Mouse (Mus musculus): ENCODE measurements around the gene Gm16253. TPM values are rescaled to one million over a fixed set of nuclear protein-coding genes. Genes with fewer than 3 reads are reported as not detected.
"Not testable (repeated sequence)": the region's sequence is repeated elsewhere in the genome, so short reads cannot be mapped to it uniquely, and the experiment has no call there.

The Gm16253 gene
- polyA plus RNA-seq, 1 experiment from 2014 or later, result 1.8 TPM

DNA sequence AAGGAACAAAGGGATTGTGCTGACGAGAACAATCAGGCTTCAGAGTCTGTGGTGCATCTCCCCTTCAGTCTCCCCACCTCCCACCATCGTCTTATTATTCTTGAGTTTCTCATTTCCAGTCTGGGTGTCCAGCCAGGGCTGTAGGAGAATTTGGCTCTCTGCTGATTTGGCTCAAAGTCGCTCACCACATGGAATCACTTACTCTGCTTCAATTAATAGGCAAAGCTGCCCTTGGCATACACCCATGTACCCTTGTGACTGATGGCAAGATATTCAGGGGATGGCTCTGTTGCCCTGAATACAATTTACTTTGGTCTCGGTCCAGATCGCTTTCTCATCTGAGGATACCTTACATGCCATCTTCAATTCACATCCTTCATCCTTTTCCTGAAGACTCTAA is 26.5 kb downstream of the Gm16253 start:
- no peak for ATAC-seq (ENCODE audit: low read depth)
- Histone ChIP-seq H3K27me3 (0 out of 2 replicates have a peak, but pooled peaks cover 3% of the 10 kb centered on the region), H3K4me2 (peak overlapping the region; percentile 82), H3K36me3 (peaks cover 6% of the 10 kb centered on the region), H3K9ac (peak overlapping the region; percentile 98), H3K4me3 (peak overlapping the region; percentile 84), H3K9me3 (no peaks in the 10 kb centered on the region), H3K4me1 (replicated peaks) (peaks cover 72% of the 10 kb centered on the region), H3K27ac (replicated peaks) (peak overlapping the region; percentile 97)
- 36% methylated on average over 5 of the region's 5 CpGs for WGBS

DNA sequence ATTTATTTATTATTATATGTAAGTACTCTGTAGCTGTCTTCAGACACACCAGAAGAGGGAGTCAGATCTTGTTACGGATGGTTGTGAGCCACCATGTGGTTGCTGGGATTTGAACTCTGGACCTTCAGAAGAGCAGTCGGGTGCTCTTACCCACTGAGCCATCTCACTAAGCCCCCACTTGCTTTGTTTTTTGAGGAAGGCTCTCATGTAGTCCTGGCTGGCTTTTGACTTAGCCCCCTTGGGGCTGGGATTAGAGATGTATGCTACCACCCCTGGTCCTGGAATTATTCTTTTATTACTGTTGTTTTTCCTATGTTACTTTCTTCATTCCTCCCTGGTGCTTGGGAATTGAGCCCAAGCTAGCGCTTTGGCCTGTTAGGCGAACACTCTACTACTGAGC is 29.2 kb downstream of the Gm16253 start:
- H3K4me1 ChIP-seq (replicated peaks), result peaks cover 48% of the 10 kb centered on the region
- H3K36me3 ChIP-seq; H3K4me2 ChIP-seq; H3K4me3 ChIP-seq; H3K9ac ChIP-seq; H3K27ac ChIP-seq (replicated peaks); H3K9me3 ChIP-seq; H3K27me3 ChIP-seq; ATAC-seq (ENCODE audit: low read depth): not testable (repeated sequence)
- WGBS, result 91% methylated on average over 4 of the region's 4 CpGs

DNA sequence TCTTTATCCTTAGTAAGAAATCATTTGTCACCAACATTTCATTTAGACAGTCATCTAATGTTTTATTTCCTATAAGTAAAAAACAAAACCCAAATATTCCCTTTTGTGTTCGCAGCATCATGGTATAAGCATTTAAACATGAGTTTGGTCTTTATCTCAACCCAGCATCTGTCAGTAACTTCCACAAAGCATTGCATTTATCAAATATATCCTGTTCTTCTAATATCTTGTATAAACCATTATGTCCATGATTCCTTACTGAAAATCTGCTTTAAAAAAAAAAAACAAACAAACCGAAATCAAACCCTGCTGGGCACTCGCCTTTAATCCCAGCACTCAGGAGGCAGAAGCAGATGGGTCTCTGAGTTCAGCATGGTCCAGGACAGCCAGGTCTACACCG is 29.8 kb downstream of the Gm16253 start:
- no peak for ATAC-seq (ENCODE audit: low read depth)
- Histone ChIP-seq H3K9ac (no peak overlapping the region), H3K4me3 (no peak overlapping the region), H3K4me2 (no peak overlapping the region), H3K4me1 (replicated peaks) (peaks cover 48% of the 10 kb centered on the region), H3K27ac (replicated peaks) (no peak overlapping the region), H3K36me3 (peaks cover 9% of the 10 kb centered on the region), H3K9me3 (no peaks in the 10 kb centered on the region), H3K27me3 (no peaks in the 10 kb centered on the region)
- 89% methylated on average over 4 of the region's 4 CpGs for WGBS

DNA sequence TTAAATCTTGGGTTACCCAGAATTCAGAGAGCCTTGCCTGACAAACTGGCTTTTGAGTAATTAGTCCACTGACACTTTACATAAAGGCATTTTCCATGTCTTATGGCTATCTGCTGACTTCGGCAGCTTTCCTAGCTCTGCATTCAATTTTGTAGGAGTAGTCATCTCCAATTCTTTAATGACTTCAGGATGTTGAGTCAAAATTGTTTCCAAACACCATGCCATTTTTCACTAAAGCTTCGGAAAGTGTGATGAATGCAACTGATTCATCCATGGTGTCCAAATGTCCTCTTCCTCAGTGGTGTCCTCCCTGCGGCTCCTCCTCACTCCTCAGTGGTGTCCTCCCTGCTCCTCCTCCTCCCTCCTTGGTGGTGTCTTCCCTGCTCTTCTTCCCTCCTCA is 41.2 kb downstream of the Gm16253 start:
- Histone ChIP-seq H3K27ac (replicated peaks) (no peak overlapping the region), H3K9ac (no peak overlapping the region), H3K36me3 (peaks cover 77% of the 10 kb centered on the region), H3K9me3 (no peaks in the 10 kb centered on the region), H3K4me1 (replicated peaks) (no peaks in the 10 kb centered on the region), H3K4me3 (no peak overlapping the region), H3K4me2 (no peak overlapping the region), H3K27me3 (no peaks in the 10 kb centered on the region)
- WGBS, result 95% methylated on average over 3 of the region's 3 CpGs
- ATAC-seq (ENCODE audit: low read depth), result no peak

DNA sequence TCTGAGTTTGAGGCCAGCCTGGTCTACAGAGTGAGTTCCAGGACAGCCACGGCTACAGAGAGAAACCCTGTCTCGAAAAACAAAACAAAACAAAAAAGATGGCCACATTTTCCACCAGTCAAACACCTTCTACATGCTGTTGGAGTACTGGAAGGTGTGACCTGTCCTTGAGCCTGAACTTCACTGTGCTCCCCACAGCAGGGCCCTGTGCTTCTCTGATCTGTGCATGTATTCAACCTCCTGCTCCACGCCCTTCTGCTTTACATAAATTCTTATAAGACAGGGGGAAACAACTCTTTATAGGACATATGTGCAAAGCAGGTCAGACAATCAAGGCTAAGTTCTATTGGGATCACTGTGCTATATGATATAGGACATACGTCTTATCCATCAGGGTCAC is 46.4 kb downstream of the Gm16253 start:
- Histone ChIP-seq H3K4me3 (no peak overlapping the region), H3K9me3 (no peaks in the 10 kb centered on the region), H3K27ac (replicated peaks) (no peak overlapping the region), H3K9ac (no peak overlapping the region), H3K27me3 (no peaks in the 10 kb centered on the region), H3K36me3 (peaks cover 79% of the 10 kb centered on the region), H3K4me2 (no peak overlapping the region), H3K4me1 (replicated peaks) (no peaks in the 10 kb centered on the region)
- WGBS, result 91% methylated on average over 4 of the region's 4 CpGs
- ATAC-seq (ENCODE audit: low read depth), result no peak

DNA sequence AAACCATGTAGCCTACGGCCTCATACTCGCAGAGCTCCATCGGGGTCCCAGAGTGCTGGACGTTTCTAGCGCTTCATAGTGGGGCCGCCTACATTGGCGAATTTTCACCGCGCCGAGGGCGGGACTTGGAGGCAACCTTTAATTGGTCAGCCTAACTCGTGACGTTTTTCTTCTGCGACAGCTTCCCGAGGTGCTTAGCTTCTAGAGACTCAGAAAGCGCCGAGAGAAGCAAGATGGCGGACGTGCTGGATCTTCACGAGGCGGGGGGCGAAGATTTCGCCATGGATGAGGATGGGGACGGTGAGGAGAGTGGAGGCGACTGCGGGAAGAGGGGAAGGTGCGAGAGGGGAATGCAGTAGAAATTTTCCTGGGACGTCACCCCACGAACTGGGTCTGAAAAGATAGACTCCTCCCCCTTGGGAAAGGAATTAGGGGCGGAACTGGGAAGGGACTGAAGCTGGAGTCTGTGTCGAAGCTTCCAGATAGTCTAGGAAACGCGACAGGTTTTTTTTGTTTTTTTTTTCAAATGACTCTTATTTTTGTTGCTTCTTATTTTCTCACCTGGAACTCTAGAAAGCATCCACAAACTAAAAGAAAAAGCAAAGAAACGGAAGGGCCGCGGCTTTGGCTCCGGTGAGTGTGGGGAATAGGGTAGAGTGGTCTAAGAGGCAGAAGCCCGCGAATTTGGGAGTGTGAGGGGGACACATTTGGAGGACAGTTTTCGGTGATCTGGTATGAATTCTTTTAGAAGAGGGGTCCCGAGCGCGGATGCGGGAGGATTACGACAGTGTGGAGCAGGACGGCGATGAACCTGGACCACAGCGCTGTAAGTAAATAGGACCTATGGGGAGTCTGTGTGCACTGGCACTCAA is 53.2 kb downstream of the Gm16253 start, which contains the start of gene Rbm8a:
Gene Rbm8a, plus strand, starts transcription at position 205 of the 872 bp plus-strand sequence.
- Histone ChIP-seq H3K9ac (peak within 1 kb of the TSS; percentile 81), H3K9me3 (no peaks in the 10 kb centered on the region), H3K4me1 (replicated peaks) (peaks cover 28% of the 10 kb centered on the region), H3K27ac (replicated peaks) (peak within 1 kb of the TSS; percentile 67), H3K27me3 (no peaks in the 10 kb centered on the region), H3K4me3 (peak within 1 kb of the TSS; percentile 70), H3K4me2 (peak within 1 kb of the TSS; percentile 87), H3K36me3 (peaks cover 47% of the 10 kb centered on the region)
- peak; percentile 91 for ATAC-seq (ENCODE audit: low read depth)
- 1% methylated on average over 48 of the region's 48 CpGs for WGBS

Other genes starting within 250 kb of the Gm16253 start
- not detected in 2 replicates for gene BC107364, start 124.7 kb upstream of the Gm16253 start, polyA plus RNA-seq (2015; fragmentation: Nextera tagmentation; extraction: Ambion mirVana)
- gene Hfe2, start 51.8 kb upstream of the Gm16253 start, polyA plus RNA-seq (2015; fragmentation: Nextera tagmentation; extraction: Ambion mirVana), result 1.0 and 1.4 TPM in 2 replicates
- 74.7 and 78.0 TPM in 2 replicates for gene Txnip, start 19.0 kb upstream of the Gm16253 start, polyA plus RNA-seq (2015; fragmentation: Nextera tagmentation; extraction: Ambion mirVana)
- 41.0 and 42.8 TPM in 2 replicates for gene Polr3gl, start 17.2 kb downstream of the Gm16253 start, polyA plus RNA-seq (2015; fragmentation: Nextera tagmentation; extraction: Ambion mirVana)
- 11.0 and 12.6 TPM in 2 replicates for gene Ankrd34a, start 19.7 kb downstream of the Gm16253 start, polyA plus RNA-seq (2015; fragmentation: Nextera tagmentation; extraction: Ambion mirVana)
- 6.0 and 7.6 TPM in 2 replicates for gene Lix1l, start 24.2 kb downstream of the Gm16253 start, polyA plus RNA-seq (2015; fragmentation: Nextera tagmentation; extraction: Ambion mirVana)
- 113 and 118 TPM in 2 replicates for gene Rbm8a, start 52.9 kb downstream of the Gm16253 start, polyA plus RNA-seq (2015; fragmentation: Nextera tagmentation; extraction: Ambion mirVana)
- 49.4 and 51.3 TPM in 2 replicates for gene Pex11b, start 58.4 kb downstream of the Gm16253 start, polyA plus RNA-seq (2015; fragmentation: Nextera tagmentation; extraction: Ambion mirVana)
- gene Gm42957, start 58.5 kb downstream of the Gm16253 start, polyA plus RNA-seq (2015; fragmentation: Nextera tagmentation; extraction: Ambion mirVana), result 0.10 and 0.25 TPM in 2 replicates
- 0.92 and 1.1 TPM in 2 replicates for gene Itga10, start 68.6 kb downstream of the Gm16253 start, polyA plus RNA-seq (2015; fragmentation: Nextera tagmentation; extraction: Ambion mirVana)
- 0.46 and 0.72 TPM in 2 replicates for gene Ankrd35, start 93.1 kb downstream of the Gm16253 start, polyA plus RNA-seq (2015; fragmentation: Nextera tagmentation; extraction: Ambion mirVana)
- 31.2 and 34.6 TPM in 2 replicates for gene Pias3, start 119.4 kb downstream of the Gm16253 start, polyA plus RNA-seq (2015; fragmentation: Nextera tagmentation; extraction: Ambion mirVana)
- gene Nudt17, start 131.6 kb downstream of the Gm16253 start, polyA plus RNA-seq (2015; fragmentation: Nextera tagmentation; extraction: Ambion mirVana), result 16.2 and 17.2 TPM in 2 replicates
- gene Polr3c, start 150.6 kb downstream of the Gm16253 start, polyA plus RNA-seq (2015; fragmentation: Nextera tagmentation; extraction: Ambion mirVana), result 31.7 and 38.0 TPM in 2 replicates
- gene Rnf115, start 150.7 kb downstream of the Gm16253 start, polyA plus RNA-seq (2015; fragmentation: Nextera tagmentation; extraction: Ambion mirVana), result 76.6 and 79.9 TPM in 2 replicates

Measured in neural tube, embryonic 13.5 days (tissue).